Mouse (Mus musculus) ES-E14 (cell line): ENCODE measurements around the gene 2310061I04Rik. TPM values are rescaled to one million over a fixed set of nuclear protein-coding genes. Genes with fewer than 3 reads are reported as not detected.

Experiments used
- DNase-seq: peaks from one replicate; pipeline ENCODE4 v3.0.0-alpha.2; 2013; ENCODE audit warnings: low read depth, low spot score
- H3K27ac ChIP-seq: 2 replicates; pipeline ENCODE4 v1.5.1; 2012; ENCODE audit warnings: low read depth, mild to moderate bottlenecking, low read length, moderate library complexity, mixed read lengths; ENCODE audit not compliant: poor library complexity, insufficient read depth, severe bottlenecking
- H3K36me3 ChIP-seq: 2 replicates; pipeline ENCODE4 v1.6.1; 2012; ENCODE audit warnings: mild to moderate bottlenecking, low read length, moderate library complexity, mixed read lengths; ENCODE audit not compliant: control insufficient read depth, poor library complexity, insufficient read depth, severe bottlenecking
- H3K4me1 ChIP-seq, 2 experiments: fragments of 150-350 bp in 1 of 2; sonication (generic) in 1 of 2; 2 replicates each; pipeline ENCODE4 v1.6.1; 2012; ENCODE audit warnings: low read length in 2 of 2, mild to moderate bottlenecking in 1 of 2, mixed read lengths in 1 of 2; ENCODE audit not compliant: control insufficient read depth in 2 of 2, insufficient read depth in 2 of 2, poor library complexity in 1 of 2
- H3K4me3 ChIP-seq, 2 experiments: fragments of 150-350 bp in 1 of 2; sonication (generic) in 1 of 2; 2 replicates each; pipeline ENCODE4 v1.5.1; 2012; ENCODE audit warnings: low read length in 2 of 2, low read depth in 1 of 2, mild to moderate bottlenecking in 1 of 2, mixed read lengths in 1 of 2; ENCODE audit not compliant: insufficient read depth in 1 of 2, poor library complexity in 1 of 2, severe bottlenecking in 1 of 2
- H3K9ac ChIP-seq: 2 replicates; pipeline ENCODE4 v1.6.1; 2012; ENCODE audit warnings: low read depth, mild to moderate bottlenecking, low read length, mixed read lengths; ENCODE audit not compliant: poor library complexity, insufficient read depth, severe bottlenecking
- H3K9me3 ChIP-seq: fragments of 150-350 bp; sonication (generic); 2 replicates; pipeline ENCODE4 v1.6.1; 2012; ENCODE audit warnings: low read depth, mild to moderate bottlenecking, low read length; ENCODE audit not compliant: control insufficient read depth, insufficient read depth
- CHD2 ChIP-seq: IDR thresholded peaks from 2 replicates; pipeline ENCODE4 v1.6.1; 2014; ENCODE audit warnings: mild to moderate bottlenecking, low read depth, low read length, inconsistent platforms
- HCFC1 ChIP-seq: IDR thresholded peaks from 2 replicates; pipeline ENCODE4 v1.6.1; 2012; ENCODE audit warnings: low read length, inconsistent platforms, borderline replicate concordance; ENCODE audit not compliant: insufficient read depth
- MAFK ChIP-seq: IDR thresholded peaks from 2 replicates; pipeline ENCODE4 v1.6.1; 2014; ENCODE audit warnings: mild to moderate bottlenecking, low read depth, low read length, inconsistent platforms; ENCODE audit not compliant: insufficient read depth
- ZC3H11A ChIP-seq: IDR thresholded peaks from 2 replicates; pipeline ENCODE4 v1.6.1; 2012; ENCODE audit warnings: low read depth, mild to moderate bottlenecking, inconsistent platforms, low read length, borderline replicate concordance
- ZNF384 ChIP-seq: IDR thresholded peaks from 2 replicates; pipeline ENCODE4 v1.6.1; 2012; ENCODE audit warnings: low read depth, low read length, inconsistent platforms
- in situ Hi-C, 2 experiments: fragments of 600-800 bp; cut with MboI; formaldehyde crosslinking; loops; one replicate each; pipeline ENCODE4 v1.15.1; 2025; ENCODE audit warnings: low sequenced_read_pairs in 2 of 2, inconsistent platforms in 1 of 2; ENCODE audit not compliant: unreplicated experiment in 2 of 2
- total RNA-seq: library from RNA; depleted of rRNA; stranded (reverse); fragments of 300-350 nt; gene quantifications from 2 replicates; pipeline ENCODE4 v1.2.3, GENCODE M21; 2012

2310061I04Rik gene
- total RNA-seq, 1 experiment, result 13.6 TPM

- Histone ChIP-seq H3K4me1 (peaks cover 0 to 10% of the 10 kb centered on the region in 2 experiments; a peak in 2 of 4 replicates), H3K9me3 (no peaks in the 10 kb centered on the region), H3K27ac (peak overlapping the region; percentile 92), H3K36me3 (peaks cover 33% of the 10 kb centered on the region), H3K4me3 (peak overlapping the region; percentile 69 to 82), H3K9ac (peak overlapping the region; percentile 96)
- in situ Hi-C loops, result no loop called here
- TF ChIP-seq MAFK (no peak), ZC3H11A (no peak), HCFC1 (no peak), CHD2 (no peak), ZNF384 (no peak)
- DNase-seq, result no peak
Observed at GRCm38 (mm10) chr17:35917143-35917462, 19.9 kb upstream of the 2310061I04Rik start.

- peak; percentile 71 for TF ChIP-seq HCFC1
- no peak for TF ChIP-seq MAFK
- TF ChIP-seq CHD2, result no peak
- no peak for TF ChIP-seq ZC3H11A
- Histone ChIP-seq H3K9ac (peak within 1 kb of the TSS; percentile 96), H3K27ac (peak within 1 kb of the TSS; percentile 98), H3K9me3 (no peaks in the 10 kb centered on the region), H3K36me3 (peaks cover 33% of the 10 kb centered on the region), H3K4me3 (peak within 1 kb of the TSS; percentile 78 to 93), H3K4me1 (peaks cover 0 to 10% of the 10 kb centered on the region in 2 experiments; a peak in 2 of 4 replicates)
- in situ Hi-C loops, result no loop called here
- DNase-seq, result peak; percentile 96
Observed at GRCm38 (mm10) chr17:35916297-35917142, 19.3 kb upstream of the 2310061I04Rik start, which contains the start of the genes Mrps18b and Ppp1r10. TSS of gene Mrps18b (minus strand) at chr17:35916389. TSS of gene Ppp1r10 (plus strand) at chr17:35916434.

GRCm38 (mm10) chr17:35915538-35916296, 18.5 kb upstream of the 2310061I04Rik start:
- H3K9ac ChIP-seq, result peak overlapping the region; percentile 92
- peaks cover 0 to 10% of the 10 kb centered on the region in 2 experiments; a peak in 2 of 4 replicates for H3K4me1 ChIP-seq
- in situ Hi-C loops, result no loop called here
- peaks cover 37% of the 10 kb centered on the region for H3K36me3 ChIP-seq
- no peak for DNase-seq
- no peaks in the 10 kb centered on the region for H3K9me3 ChIP-seq
- TF ChIP-seq HCFC1 (no peak), ZC3H11A (no peak)
- peak overlapping the region; percentile 78 to 93 for H3K4me3 ChIP-seq
- peak overlapping the region; percentile 98 for H3K27ac ChIP-seq

- no peaks in the 10 kb centered on the region for H3K9me3 ChIP-seq
- H3K36me3 ChIP-seq, result peaks cover 39% of the 10 kb centered on the region
- peak overlapping the region; percentile 92; the same call in 1 of the 2 replicates for H3K9ac ChIP-seq
- H3K4me1 ChIP-seq, result peaks cover 0 to 10% of the 10 kb centered on the region in 2 experiments; a peak in 2 of 4 replicates
- no peak overlapping the region for H3K27ac ChIP-seq
- H3K4me3 ChIP-seq, result peak overlapping the region; percentile 78 to 93; a peak in 3 of 4 replicates
- TF ChIP-seq CHD2 (no peak), ZNF384 (no peak), MAFK (no peak), HCFC1 (no peak), ZC3H11A (no peak)
- in situ Hi-C loops, result no loop called here
- DNase-seq, result no peak
Observed at GRCm38 (mm10) chr17:35914975-35915374, 17.7 kb upstream of the 2310061I04Rik start.
